20 mouse cellular contexts compared by ENCODE assay signal in genomic region chr14:19776179-19776578, GRCm38 (mm10). TPM values are rescaled to one million over a fixed set of nuclear protein-coding genes. Genes with fewer than 3 reads are reported as not detected.
A peak's percentile ranks its signal among the peaks of the same experiment; 100 is the strongest.
DNase-seq lines count a peak whose midpoint lies in the region; ATAC-seq and TF ChIP-seq lines count a peak whose summit lies in the region.
"Had no signal": no experiment of that assay in that cellular context is flagged by ENCODE, and none has a peak within 500 bp of the region (broad histone marks: within the 10 kb centered on the region; RNA-seq: fewer than 3 reads in every experiment).

No protein-coding gene starts in this region.

- WGBS in heart, adult 2 months, result 97% methylated on average over 5 of the region's 5 CpGs
- WGBS in heart, embryonic 11.5 days (ENCODE audit: insufficient replicate concordance), result 86% methylated on average over 5 of the region's 5 CpGs
- 94% methylated on average over 5 of the region's 5 CpGs for WGBS in kidney, embryonic 16.5 days
- 96% methylated on average over 5 of the region's 5 CpGs for WGBS in lung, postnatal 0 days

- H3K36me3 ChIP-seq in heart, adult 2 months (ENCODE audit: control insufficient read depth, insufficient read depth, low read length), result peaks cover 4% of the 10 kb centered on the region
- H3K36me3 ChIP-seq in heart, embryonic 11.5 days (ENCODE audit: control insufficient read depth, insufficient read depth, low read length), result peaks cover 6% of the 10 kb centered on the region; the same call in 1 of the 2 replicates
- peaks cover 13% of the 10 kb centered on the region; the same call in 1 of the 2 replicates for H3K36me3 ChIP-seq in kidney, embryonic 16.5 days (ENCODE audit: insufficient read depth, low read length)
- no peaks in the 10 kb centered on the region for H3K36me3 ChIP-seq in lung, postnatal 0 days (ENCODE audit: insufficient read depth, low read length)
- peaks cover 66% of the 10 kb centered on the region for H3K36me3 ChIP-seq in ES-E14 (ENCODE audit: control insufficient read depth, insufficient read depth, low read length, poor library complexity, severe bottlenecking)
- H3K36me3 ChIP-seq: hindbrain, embryonic 12.5 days; midbrain, embryonic 12.5 days; neural tube, embryonic 12.5 days; stomach, embryonic 15.5 days had no signal

- TF ChIP-seq EP300 in heart, adult 2 months (IDR thresholded peaks at IDR 0.05; ENCODE audit: insufficient read depth, low read depth, low read length), result no peak
- no peak for TF ChIP-seq EP300 in lung, postnatal 0 days (IDR thresholded peaks at IDR 0.05)

- no peaks in the 10 kb centered on the region for H3K79me2 ChIP-seq in heart, adult 2 months (replicated peaks; ENCODE audit: control insufficient read depth, insufficient read depth, low read length)

- H3K9ac ChIP-seq in heart, adult 2 months (ENCODE audit: low read depth, low read length), result no peak overlapping the region
- no peak overlapping the region for H3K9ac ChIP-seq in heart, embryonic 11.5 days (ENCODE audit: low read depth, low read length)
- no peak overlapping the region for H3K9ac ChIP-seq in kidney, embryonic 16.5 days (replicated peaks; ENCODE audit: low read length)
- no peak overlapping the region for H3K9ac ChIP-seq in lung, postnatal 0 days (replicated peaks; ENCODE audit: low read depth)
- no peak overlapping the region for H3K9ac ChIP-seq in ES-E14 (ENCODE audit: insufficient read depth, low read depth, low read length, poor library complexity, severe bottlenecking)
- H3K9ac ChIP-seq: hindbrain, embryonic 12.5 days; limb, embryonic 12.5 days; liver, embryonic 13.5 days; midbrain, embryonic 12.5 days; neural tube, embryonic 12.5 days; stomach, embryonic 15.5 days had no signal

- H3K4me2 ChIP-seq in heart, embryonic 11.5 days, result no peak overlapping the region
- no peak overlapping the region for H3K4me2 ChIP-seq in kidney, embryonic 16.5 days (replicated peaks; ENCODE audit: low read depth, low read length)
- H3K4me2 ChIP-seq in lung, postnatal 0 days (replicated peaks; ENCODE audit: low read depth, low read length), result no peak overlapping the region
- H3K4me2 ChIP-seq: hindbrain, embryonic 12.5 days; limb, embryonic 12.5 days; liver, embryonic 13.5 days; midbrain, embryonic 12.5 days; neural tube, embryonic 12.5 days; stomach, embryonic 15.5 days had no signal

- H3K27me3 ChIP-seq in heart, adult 2 months (ENCODE audit: control insufficient read depth, insufficient read depth, low read length), result no peaks in the 10 kb centered on the region
- H3K27me3 ChIP-seq in heart, embryonic 11.5 days (ENCODE audit: control insufficient read depth, insufficient read depth, low read length), result no peaks in the 10 kb centered on the region
- no peaks in the 10 kb centered on the region for H3K27me3 ChIP-seq in kidney, embryonic 16.5 days (ENCODE audit: insufficient read depth, low read length)
- H3K27me3 ChIP-seq in lung, postnatal 0 days (replicated peaks; ENCODE audit: insufficient read depth, low read length), result 0 out of 2 replicates have a peak, but pooled peaks cover 3% of the 10 kb centered on the region
- H3K27me3 ChIP-seq: hindbrain, embryonic 12.5 days; limb, embryonic 12.5 days; liver, embryonic 13.5 days; midbrain, embryonic 12.5 days; neural tube, embryonic 12.5 days; stomach, embryonic 15.5 days had no signal

- no peak overlapping the region for H3K4me3 ChIP-seq in heart, adult 2 months
- no peak overlapping the region for H3K4me3 ChIP-seq in heart, embryonic 11.5 days (ENCODE audit: low read depth, low read length)
- no peak overlapping the region for H3K4me3 ChIP-seq in kidney, embryonic 16.5 days (ENCODE audit: low read length)
- no peak overlapping the region for H3K4me3 ChIP-seq in lung, postnatal 0 days (ENCODE audit: low read depth, low read length)
- no peak overlapping the region for H3K4me3 ChIP-seq in ES-E14 (ENCODE audit: insufficient read depth in 1 of 2, low read depth in 1 of 2, low read length in 2 of 2, poor library complexity in 1 of 2, severe bottlenecking in 1 of 2)
- H3K4me3 ChIP-seq: heart, embryonic 10.5 days; hindbrain, embryonic 12.5 days; limb, embryonic 12.5 days; liver, embryonic 13.5 days; midbrain, embryonic 12.5 days; neural tube, embryonic 12.5 days; stomach, embryonic 15.5 days had no signal

- no peak for TF ChIP-seq POLR2A in heart, adult 2 months (IDR thresholded peaks at IDR 0.05; ENCODE audit: insufficient read depth, low read depth, low read length)

- no peak for DNase-seq in heart, adult 2 months
- no peak for DNase-seq in kidney, postnatal 4 days
- no peak for DNase-seq in lung, postnatal 0 days (ENCODE audit: low spot score)
- no peak for DNase-seq in lung, postnatal 36 days
- DNase-seq in ES-E14 (ENCODE audit: low read depth, low spot score), result peak; percentile 17
- no peak for DNase-seq in T-cell, adult 2 months (ENCODE audit: low spot score)
- DNase-seq: cerebellum, adult 8-10 months; layer of hippocampus, postnatal 36 days; liver, embryonic 13.5 days; right cerebral cortex, postnatal 25 days had no signal

- H3K4me1 ChIP-seq in heart, adult 2 months (ENCODE audit: control insufficient read depth, insufficient read depth, low read length), result peaks cover 3% of the 10 kb centered on the region
- H3K4me1 ChIP-seq in heart, embryonic 11.5 days (ENCODE audit: control insufficient read depth, insufficient read depth, low read length), result peaks cover 27% of the 10 kb centered on the region
- H3K4me1 ChIP-seq in kidney, embryonic 16.5 days (ENCODE audit: insufficient read depth, low read length), result peaks cover 13% of the 10 kb centered on the region
- H3K4me1 ChIP-seq in lung, postnatal 0 days (ENCODE audit: insufficient read depth, low read depth, low read length), result no peaks in the 10 kb centered on the region
- peaks cover 1 to 5% of the 10 kb centered on the region in 2 experiments; a peak in 1 of 4 replicates for H3K4me1 ChIP-seq in ES-E14 (ENCODE audit: control insufficient read depth in 2 of 2, insufficient read depth in 2 of 2, low read length in 2 of 2, poor library complexity in 1 of 2)
- H3K4me1 ChIP-seq: hindbrain, embryonic 12.5 days; limb, embryonic 12.5 days; midbrain, embryonic 12.5 days; neural tube, embryonic 12.5 days had no signal

- H3K27ac ChIP-seq in heart, adult 2 months, result no peak overlapping the region
- H3K27ac ChIP-seq in heart, embryonic 11.5 days (ENCODE audit: low read depth, low read length), result no peak overlapping the region
- H3K27ac ChIP-seq in kidney, embryonic 16.5 days (ENCODE audit: low read length), result peak overlapping the region; percentile 70
- H3K27ac ChIP-seq in lung, postnatal 0 days (ENCODE audit: low read length), result no peak overlapping the region
- peak overlapping the region; percentile 51; the same call in 1 of the 2 replicates for H3K27ac ChIP-seq in ES-E14 (ENCODE audit: insufficient read depth, low read depth, low read length, poor library complexity, severe bottlenecking)
- H3K27ac ChIP-seq: hindbrain, embryonic 12.5 days; limb, embryonic 12.5 days; liver, embryonic 13.5 days; midbrain, embryonic 12.5 days; neural tube, embryonic 12.5 days; stomach, embryonic 15.5 days had no signal

- no peaks in the 10 kb centered on the region for H3K9me3 ChIP-seq in heart, embryonic 11.5 days (replicated peaks; ENCODE audit: control insufficient read depth, low read length)
- no peaks in the 10 kb centered on the region for H3K9me3 ChIP-seq in kidney, embryonic 16.5 days (ENCODE audit: low read length)
- no peaks in the 10 kb centered on the region for H3K9me3 ChIP-seq in lung, postnatal 0 days (ENCODE audit: low read length)
- H3K9me3 ChIP-seq in ES-E14 (ENCODE audit: control insufficient read depth, insufficient read depth, low read depth, low read length), result no peaks in the 10 kb centered on the region
- H3K9me3 ChIP-seq: heart, embryonic 10.5 days; hindbrain, embryonic 12.5 days; limb, embryonic 12.5 days; liver, embryonic 13.5 days; neural tube, embryonic 12.5 days; stomach, embryonic 15.5 days had no signal

- intact Hi-C loops in heart, adult 2 months (cut with DNase I), result loop anchor here (2.0 kb wide), 1 partner anchor 43 kb away; no protein-coding TSS in a partner anchor

- TF ChIP-seq CTCF in heart, adult 2 months (IDR thresholded peaks at IDR 0.05), result peak; percentile 37
- peak; percentile 14; the same call in 1 of the 2 replicates for TF ChIP-seq CTCF in lung, postnatal 0 days (IDR thresholded peaks at IDR 0.05)

- ATAC-seq in heart, embryonic 11.5 days (replicated peaks; ENCODE audit: insufficient number of reproducible peaks, low FRiP score, low TSS enrichment), result no peak
- ATAC-seq in kidney, embryonic 16.5 days (ENCODE audit: low FRiP score, low TSS enrichment), result no peak
- ATAC-seq in lung, postnatal 0 days, result no peak
- ATAC-seq: forebrain, embryonic 14.5 days had no signal

- in situ Hi-C loops in ES-E14 (cut with MboI; ENCODE audit: low sequenced_read_pairs in 2 of 2, unreplicated experiment in 2 of 2), result no loop called here

TF ChIP-seq in ES-E14, 5 proteins besides CTCF, POLR2A, EP300 and RAD21:
- TF ChIP-seq ZC3H11A (IDR thresholded peaks at IDR 0.05; ENCODE audit: borderline replicate concordance, low read depth, low read length), result no peak

RNA-seq across cellular contexts. Expression of gene Nid2, which starts 25.1 kb away (rescaled TPM):
- total RNA-seq in heart, adult 2 months (2021), result 10 to 100 TPM; 21.2 to 21.6 TPM
- polyA plus RNA-seq in heart, adult 2 months (2012; rRNA removed), result 12.1 and 14.3 TPM in 2 replicates
- 146 and 178 TPM in 2 replicates for polyA plus RNA-seq in heart, embryonic 11.5 days (2014; fragmentation: Nextera tagmentation; extraction: Ambion mirVana)
- 147 and 148 TPM in 2 replicates for polyA plus RNA-seq in kidney, embryonic 16.5 days (2015; fragmentation: Nextera tagmentation; extraction: Ambion mirVana)
- polyA plus RNA-seq in lung, postnatal 0 days (2015; fragmentation: Nextera tagmentation; extraction: Ambion mirVana), result 39.0 and 40.4 TPM in 2 replicates
- 399 and 646 TPM in 2 replicates for total RNA-seq in ES-E14 (2012; rRNA removed)
- total RNA-seq: MEL had no signal

RNA-seq across cellular contexts. Expression of gene Rtraf, which starts 47.4 kb away (rescaled TPM):
- 10 to 100 TPM; 56.8 to 71.3 TPM for total RNA-seq in heart, adult 2 months (2021)
- polyA plus RNA-seq in heart, adult 2 months (2012; rRNA removed), result 33.1 and 51.0 TPM in 2 replicates
- polyA plus RNA-seq in heart, embryonic 11.5 days (2014; fragmentation: Nextera tagmentation; extraction: Ambion mirVana), result 188 and 199 TPM in 2 replicates
- polyA plus RNA-seq in kidney, embryonic 16.5 days (2015; fragmentation: Nextera tagmentation; extraction: Ambion mirVana), result 193 and 195 TPM in 2 replicates
- polyA plus RNA-seq in lung, postnatal 0 days (2015; fragmentation: Nextera tagmentation; extraction: Ambion mirVana), result 137 and 138 TPM in 2 replicates
- total RNA-seq in ES-E14 (2012; rRNA removed), result 87.8 and 118 TPM in 2 replicates

Comparison
In these comparisons a context has a peak if more than half of its experiments do, and no peak if none do; other contexts are left out.
1. H3K27ac ChIP-seq: peak in kidney, embryonic 16.5 days (single experiment) and ES-E14 (single experiment); none in heart, adult 2 months (single experiment), heart, embryonic 11.5 days (single experiment) and lung, postnatal 0 days (single experiment).